Mouse (Mus musculus) lung, postnatal 14 days (tissue): ENCODE data around the gene Atmin.

Experiments
- DNase-seq: peaks from one replicate; pipeline ENCODE4 v3.0.0; 2021

Gene Atmin

DNA sequence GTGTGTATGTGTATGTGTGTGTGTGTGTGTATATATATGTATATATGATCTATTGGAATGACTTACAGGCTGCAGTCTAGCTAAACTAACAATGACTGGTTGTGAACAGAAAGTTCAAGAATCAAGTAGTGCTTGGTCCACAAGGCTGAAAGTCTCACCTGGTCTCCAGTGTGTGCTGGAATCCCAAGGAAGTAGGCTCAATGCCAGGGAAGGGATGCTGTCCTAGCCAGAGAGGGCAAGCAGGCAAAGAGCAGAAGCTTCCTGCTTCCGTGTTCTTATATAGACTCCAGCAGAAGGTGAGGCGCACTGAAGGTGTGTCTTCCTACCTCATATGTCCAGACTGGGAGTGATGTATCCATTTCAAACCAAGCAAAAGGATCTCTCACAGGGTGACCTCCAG is 8.6 kb downstream of the Atmin start:
- DNase-seq, result no peak

DNA sequence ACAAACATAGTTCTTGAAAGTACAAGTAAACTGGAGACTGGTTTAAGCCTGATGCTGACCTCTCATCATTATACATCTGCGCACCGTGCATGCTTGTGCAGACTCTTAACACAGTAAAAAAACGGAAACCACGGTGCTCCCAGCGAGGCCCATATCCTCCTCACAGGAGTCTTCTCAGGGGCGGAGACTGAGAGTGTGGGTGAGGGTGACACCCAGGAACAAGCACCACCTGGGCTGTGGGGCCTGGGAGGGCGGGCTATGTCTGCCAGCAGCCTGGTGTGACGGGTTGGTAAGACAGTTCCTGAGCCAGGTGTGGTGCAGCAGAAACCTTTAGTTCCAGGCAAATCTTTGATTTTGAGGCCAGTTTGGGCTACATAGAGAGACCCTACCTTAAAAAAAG is 9.2 kb downstream of the Atmin start:
- no peak for DNase-seq

DNA sequence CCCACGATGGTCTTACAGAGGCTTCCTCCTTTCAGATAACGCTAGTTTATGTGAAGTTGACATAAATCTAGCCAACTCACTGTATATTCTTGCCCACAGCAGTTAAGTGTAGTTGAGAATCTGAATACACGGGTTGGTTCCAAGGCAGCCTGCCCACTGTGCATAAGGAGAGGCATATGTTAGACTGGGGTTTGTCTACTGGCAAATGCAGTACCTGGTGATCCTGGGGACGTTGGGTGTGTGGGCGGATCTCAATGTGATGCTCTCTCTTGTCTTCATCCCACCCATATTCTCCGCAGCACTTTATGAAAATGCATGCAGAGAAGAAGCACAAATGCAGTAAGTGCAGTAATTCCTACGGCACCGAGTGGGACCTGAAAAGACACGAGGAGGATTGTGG is 11.2 kb downstream of the Atmin start:
- no peak for DNase-seq

DNA sequence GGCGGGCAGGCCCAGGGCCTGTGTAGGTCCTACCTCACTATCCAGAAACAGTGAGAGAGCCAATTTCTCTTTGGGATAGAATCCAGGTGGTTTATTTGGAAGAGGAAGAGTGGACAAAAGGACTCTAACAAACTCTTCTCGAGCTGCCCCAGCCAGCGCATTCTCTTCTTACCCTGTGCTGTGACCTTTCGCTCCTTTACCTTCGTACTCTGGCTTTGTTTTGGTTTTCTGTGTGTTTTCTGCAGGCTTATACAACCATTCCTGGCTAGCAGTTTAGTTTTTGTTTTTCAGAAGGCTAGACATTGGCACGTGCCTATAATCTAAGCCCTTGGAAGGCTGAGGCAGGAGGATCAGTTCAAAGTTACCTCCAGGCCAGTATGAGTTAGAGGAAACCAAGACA is 26.3 kb downstream of the Atmin start:
- DNase-seq, result no peak

DNA sequence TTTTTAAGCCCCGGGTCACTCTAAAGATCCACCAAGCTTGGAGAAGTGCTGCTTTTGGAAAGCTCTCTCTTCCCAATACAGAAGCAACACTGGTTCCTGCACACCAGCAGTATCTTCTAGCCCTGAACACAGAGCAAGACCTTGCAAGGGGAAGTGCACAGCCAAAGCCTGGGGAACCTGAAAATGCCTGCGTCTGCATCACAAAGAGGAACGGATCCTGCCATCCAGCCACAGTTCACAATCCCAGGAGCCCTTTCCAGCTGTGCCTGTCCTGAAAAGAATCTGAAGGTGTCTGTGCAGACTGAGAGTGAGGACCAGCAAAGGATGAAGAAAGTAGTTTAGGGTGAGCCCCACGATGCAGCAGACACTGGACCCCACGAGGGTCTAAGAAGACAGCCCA is 31.9 kb downstream of the Atmin start:
- DNase-seq, result no peak

DNA sequence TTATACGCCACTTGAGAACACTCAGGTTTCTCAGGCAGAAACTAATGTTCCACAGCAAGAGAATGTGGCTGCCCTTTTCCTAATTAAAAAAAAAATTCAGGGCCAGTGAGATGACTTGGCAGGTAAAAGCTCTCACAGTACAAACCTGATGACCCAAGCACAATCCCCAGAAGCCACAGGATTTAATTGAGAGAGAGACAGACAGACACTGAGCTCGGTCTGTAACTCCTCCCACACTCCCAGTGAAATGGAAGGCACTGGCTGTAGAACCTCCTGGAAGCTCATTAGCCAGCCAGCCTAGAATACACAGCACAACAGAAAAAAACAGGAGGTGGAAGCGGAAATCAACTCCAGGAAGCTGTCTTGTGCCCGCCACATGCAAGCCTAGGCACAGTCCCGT is 32.4 kb downstream of the Atmin start:
- DNase-seq, result no peak

DNA sequence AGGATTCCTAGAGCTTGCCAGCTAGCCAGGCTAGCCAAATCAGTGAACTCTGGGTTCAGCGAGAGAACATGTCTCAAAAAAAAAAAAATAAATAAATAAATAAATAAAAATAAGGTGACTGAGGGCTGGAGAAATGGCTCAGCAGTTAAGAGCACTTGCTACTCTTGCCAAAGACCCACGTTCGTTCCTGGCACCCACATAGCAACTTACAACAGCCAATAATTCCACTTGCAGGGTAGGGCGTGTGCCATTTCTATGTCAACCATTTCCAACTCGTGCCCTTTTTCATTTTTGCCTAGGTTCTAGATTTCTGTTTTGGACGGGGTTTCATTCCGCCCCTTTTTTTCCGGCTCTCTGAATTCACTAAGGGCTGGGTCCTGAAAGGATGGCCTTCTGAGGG is 34.9 kb downstream of the Atmin start:
- no peak for DNase-seq

DNA sequence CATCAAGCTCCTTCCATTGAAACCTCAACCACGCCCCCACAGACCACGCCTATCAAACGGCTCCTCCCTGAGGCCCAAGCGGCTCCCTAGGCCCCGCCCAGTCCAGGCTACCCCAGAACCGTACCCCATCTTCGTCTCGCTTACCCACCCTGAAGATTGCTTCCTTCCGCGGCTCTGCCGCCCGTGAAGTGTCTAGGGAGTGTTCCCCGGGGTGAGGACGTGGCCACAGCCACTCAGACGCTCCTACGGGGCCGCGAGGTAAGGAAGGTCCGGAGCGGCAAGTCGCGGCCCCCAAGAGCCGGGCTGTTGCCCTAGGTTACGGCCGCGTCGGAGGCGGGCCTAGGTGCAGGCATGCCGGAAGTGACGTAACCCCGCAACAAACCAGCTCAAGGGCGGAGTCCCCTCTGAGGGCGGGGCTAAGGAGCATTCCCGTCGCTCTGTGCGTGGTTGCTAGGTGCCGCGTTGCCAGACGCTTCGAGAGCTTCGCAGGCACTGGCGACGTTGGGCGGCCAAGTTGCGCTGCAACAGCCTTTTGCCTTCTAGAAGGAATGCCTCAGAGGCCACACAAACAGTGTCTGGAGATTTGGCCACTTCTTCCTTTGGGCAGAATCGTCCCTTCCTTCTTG is 35.6 kb downstream of the Atmin start, which contains the start of gene 1700030J22Rik:
TSS of gene 1700030J22Rik (minus strand) at position 329 of the 626 bp plus-strand sequence.
- DNase-seq, result peak; percentile 99

DNA sequence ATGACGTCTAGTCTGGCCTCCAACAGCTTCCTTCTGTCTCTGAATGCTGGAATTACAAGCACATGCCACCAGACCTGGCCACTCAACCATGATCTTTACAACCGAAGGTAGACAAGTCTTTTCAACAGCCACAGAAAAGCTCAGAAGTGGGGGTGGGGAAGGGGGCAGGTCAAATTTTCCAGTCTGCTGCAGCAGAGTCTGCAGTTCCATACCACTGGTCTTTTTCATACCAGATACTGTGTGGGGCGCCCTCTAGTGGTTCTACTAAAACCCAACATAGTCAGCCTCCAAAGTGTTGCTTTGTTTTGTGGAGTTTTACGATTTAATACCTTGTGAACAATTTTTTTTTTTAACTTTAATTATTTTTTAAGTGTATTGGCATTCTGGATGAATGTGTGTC is 36.9 kb downstream of the Atmin start:
- peak; percentile 78 for DNase-seq

DNA sequence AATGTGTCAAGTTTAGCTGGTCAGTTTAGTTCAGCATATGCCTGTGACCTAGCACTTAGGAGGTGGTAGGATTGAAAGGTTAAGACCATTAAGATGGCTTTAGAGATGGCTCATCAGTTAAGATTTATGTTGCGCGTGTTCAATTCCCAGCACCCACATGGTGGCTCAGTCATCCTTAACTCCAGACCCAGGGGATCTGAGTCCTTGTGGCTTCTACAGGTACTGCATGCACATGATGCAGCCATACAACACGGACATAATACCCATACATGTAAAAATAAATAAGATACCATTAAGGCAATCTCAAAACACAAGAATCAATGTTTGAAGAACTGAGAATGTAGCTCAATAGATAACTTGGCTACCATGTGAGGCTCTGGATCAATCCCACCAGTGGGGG is 46.6 kb downstream of the Atmin start:
- DNase-seq, result no peak

DNA sequence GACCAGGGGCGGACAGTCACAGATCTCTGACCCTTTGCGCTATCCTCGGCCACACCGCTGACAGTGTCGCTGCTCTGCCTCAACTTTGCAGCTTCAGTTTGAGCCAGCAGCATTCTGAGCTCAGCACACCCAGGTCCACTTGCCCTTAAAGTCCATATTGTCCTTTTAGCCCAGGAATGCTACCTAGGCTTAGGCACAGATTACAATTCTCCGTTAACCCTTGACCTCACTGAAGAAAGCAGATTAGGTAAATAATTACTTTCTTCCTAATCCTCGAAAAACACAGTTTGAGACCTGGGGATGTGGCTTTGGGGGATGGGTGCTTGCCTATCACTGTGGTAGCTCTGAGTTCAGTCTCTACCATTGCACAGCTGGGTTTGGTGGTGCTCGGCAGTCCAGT is 48.0 kb downstream of the Atmin start:
- no peak for DNase-seq

DNA sequence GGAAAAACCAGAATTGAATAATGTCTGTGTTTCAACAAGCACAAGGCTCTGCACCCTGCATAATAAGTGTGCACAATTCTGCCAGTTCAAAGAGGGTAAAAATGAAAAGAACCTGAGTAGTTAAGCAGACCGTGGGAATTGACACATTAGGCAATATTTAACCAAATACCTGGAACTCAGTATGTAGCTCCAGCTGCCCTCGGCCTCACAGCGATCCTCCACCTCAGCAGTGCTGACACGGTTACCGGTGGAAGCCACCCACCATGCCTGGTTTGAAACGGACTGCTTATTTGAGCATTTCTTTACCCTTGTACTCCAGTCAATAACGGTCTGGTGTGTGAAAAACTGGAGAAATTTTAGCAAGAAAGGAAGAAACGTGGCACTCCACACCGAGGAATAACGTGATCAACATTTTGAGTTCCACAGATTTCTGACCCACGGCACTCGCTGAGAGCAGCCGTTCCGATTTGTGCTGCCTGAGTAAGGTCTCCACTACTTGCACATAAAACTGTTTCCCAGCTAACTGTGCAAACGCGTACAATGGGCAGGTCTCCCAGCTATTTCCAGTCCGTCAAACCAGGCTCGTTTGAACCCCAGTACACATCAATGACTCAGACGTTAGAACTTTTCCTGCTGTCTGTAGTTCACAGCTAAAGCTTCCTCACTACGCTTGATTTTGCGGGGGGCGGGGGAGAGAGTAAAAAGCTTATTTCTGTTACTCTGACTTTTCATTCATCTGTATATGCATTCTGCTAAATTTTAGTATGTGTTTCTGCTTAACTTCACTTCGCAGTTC is 49.2 kb downstream of the Atmin start:
- peak; percentile 2 for DNase-seq

DNA sequence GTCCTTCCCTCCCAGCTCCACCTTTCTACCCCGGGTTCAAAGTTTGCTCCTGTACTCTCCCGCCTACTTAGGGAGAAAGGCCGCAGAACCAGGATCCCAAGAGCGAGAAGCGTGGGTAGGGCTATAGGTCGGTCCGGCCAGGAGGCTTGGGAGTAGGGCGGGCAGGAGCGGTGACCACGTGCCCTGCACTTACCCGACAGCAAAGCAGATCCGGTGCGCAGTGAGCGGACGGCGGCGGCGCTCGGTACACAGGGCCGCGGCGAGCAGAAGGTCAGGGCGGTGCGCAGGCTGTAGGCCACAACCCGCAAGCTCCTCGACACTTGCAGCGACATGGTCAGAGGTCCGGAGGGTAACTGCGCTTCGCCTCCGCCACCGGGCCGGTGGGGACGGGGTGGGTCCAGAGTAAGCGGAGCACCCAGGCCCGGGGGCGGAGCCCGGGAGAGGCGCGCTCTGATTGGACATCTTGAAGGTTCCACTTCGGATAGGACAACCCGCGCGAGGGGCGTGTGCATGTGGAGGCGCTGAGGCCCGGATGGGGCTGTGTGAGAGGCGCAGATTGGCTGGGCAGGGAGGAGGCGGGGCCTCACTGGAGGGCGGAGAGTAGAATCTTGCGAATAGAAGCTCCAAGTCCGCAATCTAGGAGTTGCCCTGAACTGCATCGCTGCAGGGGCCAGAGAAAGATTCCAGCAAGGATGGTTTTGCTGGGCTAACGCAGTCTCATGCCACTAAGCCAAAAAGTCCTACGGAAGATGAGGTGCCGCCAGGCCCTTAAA is 50.1 kb downstream of the Atmin start, which contains the start of gene Gcsh:
TSS of gene Gcsh (minus strand) at position 443 of the 773 bp plus-strand sequence.
- DNase-seq, result peak; percentile 99

DNA sequence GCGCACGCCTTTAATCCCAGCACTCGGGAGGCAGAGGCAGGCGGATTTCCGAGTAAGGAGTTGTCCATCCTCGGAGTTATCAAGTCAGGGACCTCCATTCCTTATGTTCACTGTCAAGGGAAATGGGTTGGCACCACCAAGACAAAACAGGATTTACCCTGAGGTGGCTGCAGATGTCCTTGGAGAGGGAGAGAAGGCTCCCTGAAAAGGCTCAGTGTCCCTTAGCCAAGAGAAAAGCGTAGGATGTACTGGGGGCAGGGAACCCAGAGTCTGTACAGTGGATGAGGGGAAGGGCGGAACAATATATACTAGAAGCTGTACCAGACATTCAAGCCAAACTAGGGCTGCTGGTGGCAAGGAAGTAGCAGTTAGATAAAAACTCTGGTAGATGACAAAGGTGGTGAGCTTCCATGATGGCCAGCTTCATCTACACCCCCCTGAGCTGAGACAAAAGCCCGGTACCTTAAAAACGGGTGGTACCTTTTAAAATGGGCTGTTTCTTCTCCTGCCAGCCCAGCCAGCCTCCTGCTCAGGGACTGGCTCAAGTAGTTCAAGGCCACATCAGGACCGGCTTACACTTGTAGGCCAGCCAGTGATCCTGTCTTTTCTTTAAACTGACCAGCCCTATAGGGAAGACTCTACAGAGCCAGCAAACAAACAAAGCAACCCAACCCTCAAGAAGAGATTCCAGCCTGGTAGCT is 51.0 kb downstream of the Atmin start:
- DNase-seq, result no peak
